Mouse (Mus musculus) erythroblast, embryonic 14.5 days (primary cell): Measurements from ENCODE around the gene Ctdspl2. TPM values are rescaled to one million over a fixed set of nuclear protein-coding genes. Genes with fewer than 3 reads are reported as not detected.
A peak's percentile ranks its signal among the peaks of the same experiment; 100 is the strongest.
"Not testable (repeated sequence)": the region's sequence is repeated elsewhere in the genome, so short reads cannot be mapped to it uniquely, and the experiment has no call there.

Source experiments
- H3K27me3 ChIP-seq: 2 replicates; pipeline ENCODE4 v1.6.1; 2012; ENCODE audit warnings: inconsistent platforms; ENCODE audit not compliant: control insufficient read depth
- H3K36me3 ChIP-seq: 2 replicates; pipeline ENCODE4 v1.6.1; 2012; ENCODE audit warnings: mild to moderate bottlenecking, inconsistent platforms; ENCODE audit not compliant: control insufficient read depth
- H3K4me1 ChIP-seq: 2 replicates; pipeline ENCODE4 v1.6.1; 2012; ENCODE audit warnings: inconsistent platforms; ENCODE audit not compliant: control insufficient read depth
- H3K4me3 ChIP-seq: replicated peaks from 2 replicates; pipeline ENCODE3; 2012; ENCODE audit warnings: moderate library complexity, mild to moderate bottlenecking, inconsistent platforms
- H3K9me3 ChIP-seq: 2 replicates; pipeline ENCODE4 v1.6.1; 2012; ENCODE audit warnings: low read length, inconsistent platforms, mixed read lengths; ENCODE audit not compliant: control insufficient read depth
- GATA1 ChIP-seq: IDR thresholded peaks from 2 replicates; pipeline ENCODE4 v1.6.1; 2012; ENCODE audit warnings: low read length, inconsistent platforms, mixed read lengths
- TAL1 ChIP-seq: IDR thresholded peaks from 3 replicates; pipeline ENCODE4 v1.6.1; 2012; ENCODE audit warnings: low read length, inconsistent platforms, mixed read lengths
- polyA plus RNA-seq: library from polyadenylated mRNA; stranded (reverse); fragments of >175 nt; gene quantifications from 2 replicates; pipeline ENCODE4 v1.2.3, GENCODE M21; 2012

Gene Ctdspl2
- polyA plus RNA-seq, 1 experiment = 0.15 TPM

DNA sequence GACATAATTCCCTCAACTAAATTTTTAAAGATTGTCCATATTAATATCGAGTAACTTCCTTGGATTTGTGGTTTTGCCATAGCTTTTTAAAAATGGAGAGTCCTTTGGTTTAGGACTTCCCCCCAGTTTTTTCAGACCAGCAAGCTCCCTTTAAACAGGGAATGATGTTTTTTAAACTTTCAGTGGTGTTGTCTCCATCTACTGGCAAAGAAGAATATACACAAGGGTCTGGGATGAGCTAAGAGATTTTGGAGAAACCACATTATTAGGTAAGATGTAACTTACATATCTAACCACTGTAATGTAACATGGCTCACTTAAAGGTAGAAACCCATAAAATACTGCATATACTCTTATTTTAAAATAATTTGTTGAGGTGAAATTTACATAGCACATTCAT lies 39.9 kb downstream of the Ctdspl2 start:
- TF ChIP-seq TAL1 (no peak), GATA1 (no peak)
- peaks cover 84% of the 10 kb centered on the region for H3K36me3 ChIP-seq
- no peaks in the 10 kb centered on the region for H3K9me3 ChIP-seq
- no peak overlapping the region for H3K4me3 ChIP-seq
- H3K27me3 ChIP-seq = no peaks in the 10 kb centered on the region
- no peaks in the 10 kb centered on the region for H3K4me1 ChIP-seq

DNA sequence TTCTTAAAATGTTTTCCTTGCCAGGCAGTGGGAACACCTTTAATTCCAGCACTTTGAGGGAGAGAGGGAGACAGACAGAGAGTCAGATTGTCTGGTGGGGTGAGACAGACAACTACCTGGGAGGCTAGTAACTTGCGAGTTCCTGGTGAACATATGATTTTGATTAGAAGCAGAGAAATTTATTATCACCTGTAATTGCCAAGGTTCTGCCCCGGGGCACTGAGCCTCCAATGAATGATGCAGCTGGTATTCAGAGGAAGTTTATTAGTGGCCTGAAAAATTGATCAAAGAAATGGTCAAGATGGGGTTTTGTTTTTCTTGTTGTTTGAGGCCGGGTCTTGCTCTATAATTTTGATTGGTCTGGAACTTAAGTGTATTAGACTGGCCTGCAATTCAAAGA lies 53.0 kb downstream of the Ctdspl2 start:
- no peaks in the 10 kb centered on the region for H3K4me1 ChIP-seq
- H3K9me3 ChIP-seq = no peaks in the 10 kb centered on the region
- H3K36me3 ChIP-seq = peaks cover 71% of the 10 kb centered on the region
- H3K27me3 ChIP-seq = no peaks in the 10 kb centered on the region
- no peak for TF ChIP-seq TAL1
- no peak for TF ChIP-seq GATA1
- H3K4me3 ChIP-seq = no peak overlapping the region

GRCm38 (mm10) chr2:122011441-122011840 lies 55.6 kb downstream of the Ctdspl2 start:
- Histone ChIP-seq H3K4me3 (no peak overlapping the region), H3K36me3 (peaks cover 69% of the 10 kb centered on the region), H3K9me3 (no peaks in the 10 kb centered on the region), H3K27me3 (no peaks in the 10 kb centered on the region), H3K4me1 (no peaks in the 10 kb centered on the region)
- TF ChIP-seq TAL1 (no peak), GATA1 (no peak)

DNA sequence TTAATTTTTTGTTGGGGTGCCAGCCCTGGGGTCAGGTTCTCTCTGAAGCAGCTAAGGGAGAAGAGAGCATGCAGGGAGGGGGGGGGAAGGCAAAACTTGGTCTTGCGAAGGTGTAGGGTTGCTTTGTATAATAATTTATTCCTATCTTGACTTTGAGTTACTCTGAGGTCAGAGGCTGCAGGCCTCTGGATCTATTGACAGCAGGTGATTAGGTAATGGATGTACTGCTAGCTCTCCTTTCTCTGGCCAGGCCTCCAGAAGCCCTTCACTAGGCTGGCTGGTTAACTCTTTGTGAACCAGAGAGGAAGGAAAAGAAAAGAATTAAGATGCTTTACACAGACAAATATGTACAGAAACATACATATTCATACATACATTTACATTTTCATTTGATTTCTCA lies 62.9 kb downstream of the Ctdspl2 start:
- H3K4me3 ChIP-seq = no peak overlapping the region
- no peaks in the 10 kb centered on the region for H3K4me1 ChIP-seq
- no peaks in the 10 kb centered on the region for H3K27me3 ChIP-seq
- H3K36me3 ChIP-seq = peaks cover 32% of the 10 kb centered on the region
- no peak for TF ChIP-seq GATA1
- H3K9me3 ChIP-seq = no peaks in the 10 kb centered on the region

DNA sequence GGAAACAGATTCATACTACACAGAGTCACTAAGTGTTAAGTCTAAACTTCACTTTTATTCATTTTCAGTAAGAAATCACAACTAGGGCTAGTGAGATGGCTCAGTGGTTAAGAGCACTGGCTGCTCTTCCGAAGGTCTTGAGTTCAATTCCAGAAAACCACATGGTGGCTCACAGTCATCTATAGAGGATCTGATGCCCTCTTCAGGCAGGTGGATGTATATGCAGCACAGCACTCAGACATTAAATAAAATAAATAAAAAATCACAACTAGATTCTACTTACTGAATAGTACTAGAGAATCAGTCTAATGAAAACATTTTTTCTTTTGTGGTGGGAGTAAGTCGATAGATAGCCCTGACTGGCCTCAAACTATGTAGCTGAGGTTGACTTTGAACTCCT lies 66.5 kb downstream of the Ctdspl2 start:
- H3K4me1 ChIP-seq = peaks cover 16% of the 10 kb centered on the region
- H3K9me3 ChIP-seq = no peaks in the 10 kb centered on the region
- no peak overlapping the region for H3K4me3 ChIP-seq
- no peaks in the 10 kb centered on the region for H3K27me3 ChIP-seq
- H3K36me3 ChIP-seq = peaks cover 6% of the 10 kb centered on the region
- TF ChIP-seq TAL1 (no peak), GATA1 (no peak)

DNA sequence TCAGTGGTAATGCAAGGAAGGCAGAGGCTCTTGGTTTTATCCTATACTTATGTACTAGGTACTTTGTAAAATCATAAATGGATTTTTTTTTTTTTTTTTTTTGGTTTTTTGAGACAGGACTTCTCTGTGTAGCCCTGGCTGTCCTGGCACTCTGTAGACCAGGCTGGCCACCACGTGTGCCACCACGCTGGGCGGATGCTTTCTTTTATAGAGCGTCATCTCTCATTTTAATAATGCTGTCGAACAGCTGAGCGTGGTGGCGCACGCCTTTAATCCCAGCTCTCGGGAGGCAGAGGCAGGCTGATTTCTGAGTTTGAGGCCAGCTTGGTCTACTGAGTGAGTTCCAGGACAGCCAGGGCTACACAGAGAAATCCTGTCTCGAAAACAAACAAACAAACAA lies 71.3 kb downstream of the Ctdspl2 start:
- H3K27me3 ChIP-seq, H3K9me3 ChIP-seq: not testable (repeated sequence)
- H3K4me3 ChIP-seq = peak overlapping the region; percentile 99
- H3K4me1 ChIP-seq = peaks cover 25% of the 10 kb centered on the region
- peaks cover 17% of the 10 kb centered on the region for H3K36me3 ChIP-seq

DNA sequence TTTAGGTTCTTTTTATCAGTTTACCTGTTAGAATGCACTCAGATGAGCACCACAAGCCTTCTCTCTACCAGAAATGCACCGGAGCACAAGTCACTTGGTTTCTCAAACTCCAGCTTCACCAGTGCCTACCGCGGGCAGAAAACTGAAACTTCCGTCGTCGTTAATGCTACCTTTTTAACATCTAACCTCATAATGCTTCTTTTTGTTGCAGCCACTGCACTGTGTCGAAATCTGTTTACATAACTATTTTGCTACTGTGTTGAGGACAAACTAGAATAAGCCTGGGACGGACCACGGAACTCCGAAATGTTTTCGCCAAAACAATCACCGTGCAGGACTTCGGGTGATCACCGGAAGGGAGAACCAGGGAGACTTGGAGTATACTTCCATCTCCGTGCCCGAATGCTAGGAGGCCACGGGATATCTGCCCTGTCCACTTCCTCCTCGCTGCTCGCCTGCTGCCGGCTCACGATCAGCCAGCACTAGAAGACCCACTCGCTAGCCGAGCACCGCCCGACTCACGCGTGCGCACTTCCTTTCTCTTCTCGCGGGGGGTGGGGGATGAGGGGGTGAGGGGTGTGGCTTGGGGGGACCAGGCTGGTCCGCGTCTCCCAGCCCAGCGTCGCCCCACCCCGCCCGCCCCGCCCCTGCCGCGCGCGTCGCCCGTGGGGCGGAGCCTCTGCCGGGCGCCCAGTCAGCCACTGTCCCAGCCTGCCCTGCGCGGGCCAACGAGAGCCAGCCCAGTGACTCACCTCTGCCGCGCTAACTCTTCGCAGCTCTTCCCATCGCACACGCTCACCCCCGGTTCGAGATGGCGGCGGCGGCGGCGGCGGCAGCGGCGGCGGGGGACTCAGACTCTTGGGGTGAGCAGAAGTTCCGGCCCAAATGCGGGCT lies 72.3 kb downstream of the Ctdspl2 start, which contains the start of gene Eif3j1:
TSS of gene Eif3j1 (plus strand) at position 685 of the 894 bp plus-strand sequence.
- Histone ChIP-seq H3K4me3 (peak within 1 kb of the TSS; percentile 99), H3K27me3 (no peaks in the 10 kb centered on the region), H3K4me1 (peaks cover 32% of the 10 kb centered on the region), H3K9me3 (no peaks in the 10 kb centered on the region), H3K36me3 (peaks cover 27% of the 10 kb centered on the region)
- no peak for TF ChIP-seq GATA1
- no peak for TF ChIP-seq TAL1

GRCm38 (mm10) chr2:122028756-122029700 lies 73.2 kb downstream of the Ctdspl2 start:
- Histone ChIP-seq H3K4me3 (peak overlapping the region; percentile 99), H3K27me3 (no peaks in the 10 kb centered on the region), H3K4me1 (peaks cover 39% of the 10 kb centered on the region), H3K9me3 (no peaks in the 10 kb centered on the region), H3K36me3 (peaks cover 36% of the 10 kb centered on the region)
- no peak; the same call in 1 of the 2 replicates for TF ChIP-seq GATA1
- TF ChIP-seq TAL1 = no peak

DNA sequence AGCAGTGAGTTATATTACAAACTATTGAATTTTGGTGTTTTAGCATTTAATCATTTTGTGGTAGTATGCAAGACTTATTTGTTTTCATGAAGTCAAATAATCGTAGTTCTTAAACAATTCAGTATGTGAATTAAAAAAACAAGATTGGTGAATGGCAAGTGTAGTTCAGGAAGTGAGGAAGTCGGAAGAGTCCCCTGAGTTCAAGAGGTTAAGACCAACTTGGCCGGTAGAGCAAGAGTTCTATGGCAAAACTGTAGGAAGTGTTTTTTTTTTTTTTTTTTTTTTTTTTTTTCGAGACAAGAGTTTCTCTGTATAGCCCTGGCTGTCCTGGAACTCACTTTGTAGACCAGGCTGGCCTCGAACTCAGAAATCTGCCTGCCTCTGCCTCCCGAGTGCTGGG lies 76.2 kb downstream of the Ctdspl2 start:
- no peaks in the 10 kb centered on the region for H3K27me3 ChIP-seq
- H3K36me3 ChIP-seq = peaks cover 65% of the 10 kb centered on the region
- no peaks in the 10 kb centered on the region for H3K9me3 ChIP-seq
- H3K4me1 ChIP-seq = peaks cover 54% of the 10 kb centered on the region
- TF ChIP-seq GATA1 (no peak), TAL1 (no peak)
- H3K4me3 ChIP-seq = no peak overlapping the region
